Mouse (Mus musculus): Measurements from ENCODE around the gene Frat1. TPM values are rescaled to one million over a fixed set of nuclear protein-coding genes. Genes with fewer than 3 reads are reported as not detected.

Frat1 gene
- polyA plus RNA-seq, 1 experiment from 2014 or later: 8.2 TPM

- peaks cover 19% of the 10 kb centered on the region for H3K4me1 ChIP-seq (replicated peaks; ENCODE audit: control insufficient read depth, insufficient read depth, low read length)
- ATAC-seq (ENCODE audit: low read depth): no peak
- H3K4me2 ChIP-seq (ENCODE audit: low read depth, low read length): no peak overlapping the region
- no peaks in the 10 kb centered on the region for H3K9me3 ChIP-seq (ENCODE audit: control insufficient read depth, low read length)
- H3K36me3 ChIP-seq (ENCODE audit: control insufficient read depth, insufficient read depth, low read length): no peaks in the 10 kb centered on the region
- WGBS: 79% methylated on average over 12 of the region's 12 CpGs
- H3K9ac ChIP-seq (ENCODE audit: low read length): no peak overlapping the region
- no peak overlapping the region for H3K4me3 ChIP-seq (ENCODE audit: low read length)
- no peak overlapping the region for H3K27ac ChIP-seq (ENCODE audit: low read length)
- no peaks in the 10 kb centered on the region for H3K27me3 ChIP-seq (ENCODE audit: control insufficient read depth, insufficient read depth, low read depth, low read length)
Measured at GRCm38 (mm10) chr19:41796789-41797327, 32.9 kb upstream of the Frat1 start.

- Histone ChIP-seq H3K9ac (ENCODE audit: low read length) (no peak overlapping the region), H3K4me3 (ENCODE audit: low read length) (no peak overlapping the region), H3K27ac (ENCODE audit: low read length) (no peak overlapping the region), H3K27me3 (ENCODE audit: control insufficient read depth, insufficient read depth, low read depth, low read length) (no peaks in the 10 kb centered on the region), H3K36me3 (ENCODE audit: control insufficient read depth, insufficient read depth, low read length) (no peaks in the 10 kb centered on the region), H3K4me1 (replicated peaks; ENCODE audit: control insufficient read depth, insufficient read depth, low read length) (peaks cover 23% of the 10 kb centered on the region), H3K4me2 (ENCODE audit: low read depth, low read length) (no peak overlapping the region), H3K9me3 (ENCODE audit: control insufficient read depth, low read length) (no peaks in the 10 kb centered on the region)
- no peak for ATAC-seq (ENCODE audit: low read depth)
- WGBS: 85% methylated on average over 6 of the region's 6 CpGs
Measured at GRCm38 (mm10) chr19:41797536-41797935, 32.2 kb upstream of the Frat1 start.

DNA sequence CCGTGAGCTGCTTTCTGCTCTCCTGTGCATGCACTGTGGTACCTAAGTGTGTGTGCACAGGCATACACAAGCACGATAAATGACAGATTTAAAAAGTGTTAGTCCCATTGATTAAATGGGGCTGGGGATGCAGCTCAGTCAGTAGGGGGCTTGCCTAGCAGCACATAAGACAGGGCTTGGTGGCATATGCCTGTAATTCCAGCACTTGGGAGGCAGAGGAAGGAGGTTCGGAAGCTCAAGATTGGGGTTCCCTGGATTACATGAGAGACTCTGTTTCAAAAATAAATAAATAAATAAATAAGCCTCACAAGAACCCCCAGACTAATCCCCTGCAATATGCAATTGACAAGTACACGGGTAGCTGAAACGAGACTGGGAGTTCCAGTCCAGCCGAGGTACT lies 29.3 kb upstream of the Frat1 start:
- peak overlapping the region; percentile 85; the same call in 1 of the 2 replicates for H3K9ac ChIP-seq (ENCODE audit: low read length)
- no peak for ATAC-seq (ENCODE audit: low read depth)
- peaks cover 17% of the 10 kb centered on the region for H3K4me1 ChIP-seq (replicated peaks; ENCODE audit: control insufficient read depth, insufficient read depth, low read length)
- peak overlapping the region; percentile 73 for H3K4me3 ChIP-seq (ENCODE audit: low read length)
- H3K4me2 ChIP-seq (ENCODE audit: low read depth, low read length): peak overlapping the region; percentile 80
- H3K27me3 ChIP-seq (ENCODE audit: control insufficient read depth, insufficient read depth, low read depth, low read length): no peaks in the 10 kb centered on the region
- no peaks in the 10 kb centered on the region for H3K9me3 ChIP-seq (ENCODE audit: control insufficient read depth, low read length)
- no peaks in the 10 kb centered on the region for H3K36me3 ChIP-seq (ENCODE audit: control insufficient read depth, insufficient read depth, low read length)
- no peak overlapping the region for H3K27ac ChIP-seq (ENCODE audit: low read length)
- WGBS: 41% methylated on average over 6 of the region's 6 CpGs

- peak overlapping the region; percentile 73 for H3K4me3 ChIP-seq (ENCODE audit: low read length)
- peak overlapping the region; percentile 80 for H3K4me2 ChIP-seq (ENCODE audit: low read depth, low read length)
- peak overlapping the region; percentile 85 for H3K9ac ChIP-seq (ENCODE audit: low read length)
- no peak for ATAC-seq (ENCODE audit: low read depth)
- H3K9me3 ChIP-seq (ENCODE audit: control insufficient read depth, low read length): no peaks in the 10 kb centered on the region
- H3K4me1 ChIP-seq (replicated peaks; ENCODE audit: control insufficient read depth, insufficient read depth, low read length): peaks cover 15% of the 10 kb centered on the region
- no peaks in the 10 kb centered on the region for H3K27me3 ChIP-seq (ENCODE audit: control insufficient read depth, insufficient read depth, low read depth, low read length)
- 1% methylated on average over 26 of the region's 26 CpGs for WGBS
- no peaks in the 10 kb centered on the region for H3K36me3 ChIP-seq (ENCODE audit: control insufficient read depth, insufficient read depth, low read length)
- peak overlapping the region; percentile 62; the same call in 1 of the 2 replicates for H3K27ac ChIP-seq (ENCODE audit: low read length)
Measured at GRCm38 (mm10) chr19:41800986-41801741, 28.6 kb upstream of the Frat1 start.

GRCm38 (mm10) chr19:41801742-41802369 lies 27.9 kb upstream of the Frat1 start, which contains the start of gene Arhgap19:
TSS of gene Arhgap19 (minus strand) at chr19:41802047.
- Histone ChIP-seq H3K9me3 (ENCODE audit: control insufficient read depth, low read length) (no peaks in the 10 kb centered on the region), H3K36me3 (ENCODE audit: control insufficient read depth, insufficient read depth, low read length) (no peaks in the 10 kb centered on the region), H3K27me3 (ENCODE audit: control insufficient read depth, insufficient read depth, low read depth, low read length) (no peaks in the 10 kb centered on the region), H3K4me1 (replicated peaks; ENCODE audit: control insufficient read depth, insufficient read depth, low read length) (peaks cover 14% of the 10 kb centered on the region; the same call in 1 of the 2 replicates), H3K9ac (ENCODE audit: low read length) (peak within 1 kb of the TSS; percentile 85), H3K4me3 (ENCODE audit: low read length) (peak within 1 kb of the TSS; percentile 73), H3K27ac (ENCODE audit: low read length) (peak within 1 kb of the TSS; percentile 62; the same call in 1 of the 2 replicates), H3K4me2 (ENCODE audit: low read depth, low read length) (peak within 1 kb of the TSS; percentile 80)
- ATAC-seq (ENCODE audit: low read depth): peak; percentile 100
- WGBS: under 1% methylated on average over 48 of the region's 48 CpGs

DNA sequence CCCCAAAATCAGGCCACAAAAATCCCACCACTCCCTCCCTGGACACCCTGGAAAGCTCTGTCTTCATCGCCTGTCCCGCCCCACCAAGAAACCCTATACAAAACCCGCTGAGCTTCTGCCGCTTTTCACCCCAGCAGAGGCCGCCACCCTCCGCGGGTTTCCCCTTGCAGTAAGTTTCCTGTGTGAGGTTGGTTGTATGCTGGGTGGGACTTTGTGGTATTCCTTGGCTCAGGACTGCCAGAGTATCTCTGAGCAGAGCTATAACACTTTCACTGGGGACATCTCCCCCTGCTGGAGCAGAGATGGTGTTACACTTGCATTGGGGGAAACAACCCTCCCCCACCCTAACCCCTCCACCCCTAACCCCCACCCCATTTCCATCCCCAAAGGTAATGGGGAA lies 26.4 kb upstream of the Frat1 start:
- no peaks in the 10 kb centered on the region for H3K36me3 ChIP-seq (ENCODE audit: control insufficient read depth, insufficient read depth, low read length)
- no peak overlapping the region for H3K4me2 ChIP-seq (ENCODE audit: low read depth, low read length)
- H3K9ac ChIP-seq (ENCODE audit: low read length): no peak overlapping the region

GRCm38 (mm10) chr19:41805831-41806230 lies 23.9 kb upstream of the Frat1 start:
- H3K36me3 ChIP-seq (ENCODE audit: control insufficient read depth, insufficient read depth, low read length): no peaks in the 10 kb centered on the region
- no peak for ATAC-seq (ENCODE audit: low read depth)
- peaks cover 7% of the 10 kb centered on the region; the same call in 1 of the 2 replicates for H3K4me1 ChIP-seq (replicated peaks; ENCODE audit: control insufficient read depth, insufficient read depth, low read length)
- no peak overlapping the region for H3K4me3 ChIP-seq (ENCODE audit: low read length)
- no peak overlapping the region for H3K9ac ChIP-seq (ENCODE audit: low read length)
- no peaks in the 10 kb centered on the region for H3K9me3 ChIP-seq (ENCODE audit: control insufficient read depth, low read length)
- 87% methylated on average over 4 of the region's 4 CpGs for WGBS
- H3K27ac ChIP-seq (ENCODE audit: low read length): no peak overlapping the region
- H3K27me3 ChIP-seq (ENCODE audit: control insufficient read depth, insufficient read depth, low read depth, low read length): no peaks in the 10 kb centered on the region
- H3K4me2 ChIP-seq (ENCODE audit: low read depth, low read length): no peak overlapping the region

More for the DNA sequence above, 26.4 kb upstream of the Frat1 start:
- WGBS: 42% methylated on average over 7 of the region's 7 CpGs
- Histone ChIP-seq H3K27me3 (ENCODE audit: control insufficient read depth, insufficient read depth, low read depth, low read length) (no peaks in the 10 kb centered on the region), H3K4me3 (ENCODE audit: low read length) (no peak overlapping the region), H3K4me1 (replicated peaks; ENCODE audit: control insufficient read depth, insufficient read depth, low read length) (peaks cover 14% of the 10 kb centered on the region; the same call in 1 of the 2 replicates), H3K27ac (ENCODE audit: low read length) (no peak overlapping the region), H3K9me3 (ENCODE audit: control insufficient read depth, low read length) (no peaks in the 10 kb centered on the region)
- ATAC-seq (ENCODE audit: low read depth): no peak

GRCm38 (mm10) chr19:41807497-41807896 lies 22.3 kb upstream of the Frat1 start:
- ATAC-seq (ENCODE audit: low read depth): no peak
- WGBS: 69% methylated on average over 9 of the region's 9 CpGs
- Histone ChIP-seq H3K4me1 (replicated peaks; ENCODE audit: control insufficient read depth, insufficient read depth, low read length) (0 out of 2 replicates have a peak, but pooled peaks cover 1% of the 10 kb centered on the region), H3K27ac (ENCODE audit: low read length) (no peak overlapping the region), H3K9ac (ENCODE audit: low read length) (no peak overlapping the region), H3K36me3 (ENCODE audit: control insufficient read depth, insufficient read depth, low read length) (no peaks in the 10 kb centered on the region), H3K9me3 (ENCODE audit: control insufficient read depth, low read length) (no peaks in the 10 kb centered on the region), H3K4me2 (ENCODE audit: low read depth, low read length) (no peak overlapping the region), H3K27me3 (ENCODE audit: control insufficient read depth, insufficient read depth, low read depth, low read length) (no peaks in the 10 kb centered on the region), H3K4me3 (ENCODE audit: low read length) (no peak overlapping the region)

DNA sequence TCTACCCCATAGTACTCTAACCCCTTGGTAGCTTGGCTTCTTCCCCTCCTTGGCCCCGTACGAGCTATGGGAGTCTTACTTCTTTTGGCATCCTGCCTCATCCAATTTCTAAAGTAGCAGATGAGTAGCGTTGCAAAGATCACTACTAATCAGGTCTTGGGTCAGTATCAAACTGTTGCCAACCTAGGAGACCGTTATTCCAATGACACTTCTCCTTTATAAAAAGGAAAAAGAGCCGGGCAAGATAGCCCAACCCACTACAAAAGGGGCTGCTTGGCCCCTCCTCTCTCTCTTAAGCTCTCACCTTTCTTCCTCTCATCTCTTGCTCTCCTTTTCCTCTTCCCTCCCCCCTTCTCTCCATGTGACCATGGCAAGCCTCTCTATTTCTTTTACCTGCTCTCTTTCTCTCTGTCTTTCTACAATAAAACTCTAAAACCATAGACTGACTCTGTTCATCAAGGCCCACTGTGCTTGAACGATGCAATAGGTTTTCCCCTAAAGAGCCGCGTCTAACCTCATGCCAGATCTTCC lies 21.6 kb upstream of the Frat1 start:
- H3K4me2 ChIP-seq (ENCODE audit: low read depth, low read length): no peak overlapping the region
- 66% methylated on average over 8 of the region's 8 CpGs for WGBS
- H3K4me1 ChIP-seq (replicated peaks; ENCODE audit: control insufficient read depth, insufficient read depth, low read length): no peaks in the 10 kb centered on the region
- no peak overlapping the region for H3K9ac ChIP-seq (ENCODE audit: low read length)
- H3K27me3 ChIP-seq (ENCODE audit: control insufficient read depth, insufficient read depth, low read depth, low read length): no peaks in the 10 kb centered on the region
- no peaks in the 10 kb centered on the region for H3K36me3 ChIP-seq (ENCODE audit: control insufficient read depth, insufficient read depth, low read length)
- no peaks in the 10 kb centered on the region for H3K9me3 ChIP-seq (ENCODE audit: control insufficient read depth, low read length)
- no peak for ATAC-seq (ENCODE audit: low read depth)
- H3K27ac ChIP-seq (ENCODE audit: low read length): no peak overlapping the region
- no peak overlapping the region for H3K4me3 ChIP-seq (ENCODE audit: low read length)
